Mouse (Mus musculus): ENCODE measurements at regions not wholly inside any gene's neighbourhood (a gene's known extent, or its start where the extent isn't known, plus 50 kb on each side); places are given as distances from the start of the nearest gene placed in this dataset.

GRCm38 (mm10) chr1:169051085-169051862 is 480.0 kb downstream of the Nuf2 start:
- no peak for TF ChIP-seq CTCF (conservative IDR thresholded peaks at IDR 0.05; ENCODE audit: low read length)
- TF ChIP-seq POU5F1 (IDR thresholded peaks at IDR 0.05; ENCODE audit: borderline replicate concordance, low read length), result no peak
- Histone ChIP-seq H3K4me1 (replicated peaks; ENCODE audit: low read depth, low read length) (no peaks in the 10 kb centered on the region), H3K9me3 (ENCODE audit: low read length) (no peaks in the 10 kb centered on the region), H3K4me3 (replicated peaks; ENCODE audit: low read length) (no peak overlapping the region), H3K27me3 (ENCODE audit: insufficient read depth, low read length) (no peaks in the 10 kb centered on the region), H3K36me3 (ENCODE audit: insufficient read depth, low read length) (no peaks in the 10 kb centered on the region)

GRCm38 (mm10) chr1:169049846-169050245 is 481.4 kb downstream of the Nuf2 start:
- TF ChIP-seq NANOG (IDR thresholded peaks at IDR 0.05; ENCODE audit: borderline replicate concordance, low read length) (no peak), POU5F1 (IDR thresholded peaks at IDR 0.05; ENCODE audit: borderline replicate concordance, low read length) (no peak), CTCF (conservative IDR thresholded peaks at IDR 0.05; ENCODE audit: low read length) (no peak)
- H3K9me3 ChIP-seq (ENCODE audit: low read length), result no peaks in the 10 kb centered on the region
- no peak overlapping the region for H3K4me3 ChIP-seq (replicated peaks; ENCODE audit: low read length)
- H3K4me1 ChIP-seq (replicated peaks; ENCODE audit: low read depth, low read length), result no peaks in the 10 kb centered on the region
- no peaks in the 10 kb centered on the region for H3K27me3 ChIP-seq (ENCODE audit: insufficient read depth, low read length)
- no peaks in the 10 kb centered on the region for H3K36me3 ChIP-seq (ENCODE audit: insufficient read depth, low read length)

GRCm38 (mm10) chr1:169046791-169047525 is 484.3 kb downstream of the Nuf2 start:
- H3K4me1 ChIP-seq (replicated peaks; ENCODE audit: low read depth, low read length), result no peaks in the 10 kb centered on the region
- no peaks in the 10 kb centered on the region for H3K27me3 ChIP-seq (ENCODE audit: insufficient read depth, low read length)
- H3K9me3 ChIP-seq (ENCODE audit: low read length), result no peaks in the 10 kb centered on the region
- no peak overlapping the region for H3K4me3 ChIP-seq (replicated peaks; ENCODE audit: low read length)
- TF ChIP-seq NANOG (IDR thresholded peaks at IDR 0.05; ENCODE audit: borderline replicate concordance, low read length) (no peak), POU5F1 (IDR thresholded peaks at IDR 0.05; ENCODE audit: borderline replicate concordance, low read length) (no peak), CTCF (conservative IDR thresholded peaks at IDR 0.05; ENCODE audit: low read length) (no peak)
- H3K36me3 ChIP-seq (ENCODE audit: insufficient read depth, low read length), result no peaks in the 10 kb centered on the region

- no peaks in the 10 kb centered on the region; the same call in 1 of the 2 replicates for H3K9me3 ChIP-seq (ENCODE audit: low read length)
- no peaks in the 10 kb centered on the region for H3K36me3 ChIP-seq (ENCODE audit: insufficient read depth, low read length)
- no peak overlapping the region for H3K4me3 ChIP-seq (replicated peaks; ENCODE audit: low read length)
- H3K27me3 ChIP-seq (ENCODE audit: insufficient read depth, low read length), result no peaks in the 10 kb centered on the region
- TF ChIP-seq CTCF (conservative IDR thresholded peaks at IDR 0.05; ENCODE audit: low read length), result no peak
- no peaks in the 10 kb centered on the region for H3K4me1 ChIP-seq (replicated peaks; ENCODE audit: low read depth, low read length)
Measured at GRCm38 (mm10) chr1:169033517-169033916, 497.7 kb downstream of the Nuf2 start.

GRCm38 (mm10) chr1:169031849-169032542 is 499.3 kb downstream of the Nuf2 start:
- Histone ChIP-seq H3K9me3 (ENCODE audit: low read length) (no peaks in the 10 kb centered on the region; the same call in 1 of the 2 replicates), H3K4me3 (replicated peaks; ENCODE audit: low read length) (no peak overlapping the region), H3K27me3 (ENCODE audit: insufficient read depth, low read length) (no peaks in the 10 kb centered on the region), H3K36me3 (ENCODE audit: insufficient read depth, low read length) (no peaks in the 10 kb centered on the region), H3K4me1 (replicated peaks; ENCODE audit: low read depth, low read length) (no peaks in the 10 kb centered on the region)
- TF ChIP-seq POU5F1 (IDR thresholded peaks at IDR 0.05; ENCODE audit: borderline replicate concordance, low read length), result no peak

- no peaks in the 10 kb centered on the region for H3K27me3 ChIP-seq (ENCODE audit: insufficient read depth, low read length)
- TF ChIP-seq CTCF (conservative IDR thresholded peaks at IDR 0.05; ENCODE audit: low read length), result no peak
- TF ChIP-seq NANOG (IDR thresholded peaks at IDR 0.05; ENCODE audit: borderline replicate concordance, low read length), result no peak
- TF ChIP-seq POU5F1 (IDR thresholded peaks at IDR 0.05; ENCODE audit: borderline replicate concordance, low read length), result no peak
Measured at GRCm38 (mm10) chr1:169027706-169028105, 503.6 kb downstream of the Nuf2 start.

GRCm38 (mm10) chr1:169027241-169027640 is 504.0 kb downstream of the Nuf2 start:
- no peaks in the 10 kb centered on the region for H3K9me3 ChIP-seq (ENCODE audit: low read length)
- H3K4me1 ChIP-seq (replicated peaks; ENCODE audit: low read depth, low read length), result no peaks in the 10 kb centered on the region
- no peak overlapping the region for H3K4me3 ChIP-seq (replicated peaks; ENCODE audit: low read length)
- no peak for TF ChIP-seq NANOG (IDR thresholded peaks at IDR 0.05; ENCODE audit: borderline replicate concordance, low read length)
- TF ChIP-seq POU5F1 (IDR thresholded peaks at IDR 0.05; ENCODE audit: borderline replicate concordance, low read length), result no peak
- no peak for TF ChIP-seq CTCF (conservative IDR thresholded peaks at IDR 0.05; ENCODE audit: low read length)
- no peaks in the 10 kb centered on the region for H3K27me3 ChIP-seq (ENCODE audit: insufficient read depth, low read length)
- H3K36me3 ChIP-seq (ENCODE audit: insufficient read depth, low read length), result no peaks in the 10 kb centered on the region

More at GRCm38 (mm10) chr1:169027706-169028105, 503.6 kb downstream of the Nuf2 start:
- Histone ChIP-seq H3K4me1 (replicated peaks; ENCODE audit: low read depth, low read length) (no peaks in the 10 kb centered on the region), H3K9me3 (ENCODE audit: low read length) (no peaks in the 10 kb centered on the region), H3K36me3 (ENCODE audit: insufficient read depth, low read length) (no peaks in the 10 kb centered on the region), H3K4me3 (replicated peaks; ENCODE audit: low read length) (no peak overlapping the region)

GRCm38 (mm10) chr1:169024531-169024930 is 506.7 kb downstream of the Nuf2 start:
- Histone ChIP-seq H3K4me1 (replicated peaks; ENCODE audit: low read depth, low read length) (no peaks in the 10 kb centered on the region), H3K9me3 (ENCODE audit: low read length) (no peaks in the 10 kb centered on the region), H3K27me3 (ENCODE audit: insufficient read depth, low read length) (no peaks in the 10 kb centered on the region), H3K4me3 (replicated peaks; ENCODE audit: low read length) (no peak overlapping the region), H3K36me3 (ENCODE audit: insufficient read depth, low read length) (no peaks in the 10 kb centered on the region)
- no peak for TF ChIP-seq CTCF (conservative IDR thresholded peaks at IDR 0.05; ENCODE audit: low read length)

Measured in E14TG2a.4 (cell line).